Mouse (Mus musculus): Measurements from ENCODE around the gene Add2.

The Add2 gene

DNA sequence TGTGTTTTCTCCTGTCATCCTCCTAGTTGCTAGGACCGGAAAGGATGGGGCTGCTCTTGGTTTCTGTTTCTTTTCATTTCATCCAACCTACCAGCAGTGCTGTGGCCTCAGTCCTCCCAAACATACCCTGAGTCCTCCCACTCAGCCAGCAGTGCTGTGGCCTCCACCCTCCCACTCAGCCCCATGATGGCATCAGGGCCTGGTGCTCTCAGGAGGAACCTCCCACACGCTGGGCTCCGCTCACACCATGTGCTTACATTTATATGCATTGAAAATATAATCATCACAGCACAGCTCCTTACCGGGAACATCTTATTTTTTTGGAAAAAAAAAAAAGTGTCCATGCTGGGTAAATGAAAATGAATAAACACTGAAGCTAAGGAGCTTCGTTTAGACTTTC, 20.0 kb downstream of the Add2 start:
- DNase-seq (ENCODE audit: low read depth), result no peak

DNA sequence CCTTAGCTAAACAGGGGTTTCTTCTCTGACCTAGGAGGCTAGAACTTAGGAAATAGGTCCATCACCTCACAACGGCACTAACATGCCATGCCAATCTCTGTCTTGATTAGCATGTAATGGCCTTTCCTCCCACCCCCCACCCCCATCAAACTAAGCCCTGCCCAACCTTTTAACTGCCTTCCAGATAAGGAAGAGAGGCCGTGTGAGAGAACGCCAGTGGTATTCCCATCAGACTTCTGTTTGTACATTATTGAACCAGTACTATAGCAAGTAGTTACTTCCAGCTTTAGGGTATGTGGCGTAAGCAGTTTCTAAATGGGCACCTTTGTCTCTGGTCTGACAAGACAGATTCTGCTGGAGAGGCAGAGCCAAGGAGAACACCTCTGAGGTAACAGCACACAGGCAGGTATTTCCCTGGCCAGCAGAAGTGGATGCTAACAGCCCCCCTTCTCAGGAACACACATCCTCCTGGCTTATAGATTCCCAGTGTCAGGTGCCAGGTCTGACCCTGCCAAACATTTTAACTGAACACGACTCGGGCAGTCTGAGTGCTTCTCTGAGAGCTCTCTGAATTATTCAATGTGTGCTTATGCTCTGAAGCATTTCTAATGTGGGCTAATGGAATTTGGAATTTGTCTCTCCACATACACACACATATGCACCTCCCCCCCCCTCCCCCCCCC, 22.2 kb downstream of the Add2 start:
- DNase-seq (ENCODE audit: low read depth), result no peak

- DNase-seq (ENCODE audit: low read depth), result no peak
Observed at GRCm38 (mm10) chr6:86052032-86052459, 23.6 kb downstream of the Add2 start.

DNA sequence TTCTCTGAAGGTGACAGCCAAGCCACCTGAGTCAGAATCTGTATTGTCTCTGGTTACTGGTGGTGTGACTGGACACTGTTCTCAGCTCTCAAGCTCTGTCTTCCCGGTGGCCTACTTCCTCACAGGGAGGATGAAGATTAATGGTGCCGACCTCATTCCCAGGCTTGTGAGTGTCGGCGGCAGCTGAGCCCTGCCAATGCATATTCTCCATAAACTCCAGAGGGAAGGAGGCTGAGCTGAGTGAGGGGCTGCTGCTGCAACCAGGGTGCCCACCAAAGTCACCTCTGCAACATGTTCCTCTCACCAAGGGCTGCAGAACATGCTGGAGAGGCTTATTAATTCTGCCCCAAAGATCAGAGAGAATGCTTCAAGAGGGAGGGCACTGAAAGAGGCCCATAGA, 24.1 kb downstream of the Add2 start:
- no peak for DNase-seq (ENCODE audit: low read depth)

- DNase-seq (ENCODE audit: low read depth), result no peak
Observed at GRCm38 (mm10) chr6:86053099-86053498, 24.6 kb downstream of the Add2 start.

GRCm38 (mm10) chr6:86053594-86053993, 25.1 kb downstream of the Add2 start:
- DNase-seq (ENCODE audit: low read depth), result no peak

GRCm38 (mm10) chr6:86058475-86058874, 30.0 kb downstream of the Add2 start:
- peak; percentile 20 for DNase-seq (ENCODE audit: low read depth)

GRCm38 (mm10) chr6:86059151-86059853, 30.8 kb downstream of the Add2 start:
- DNase-seq (ENCODE audit: low read depth), result no peak

- DNase-seq (ENCODE audit: low read depth), result no peak
Observed at GRCm38 (mm10) chr6:86060170-86060569, 31.7 kb downstream of the Add2 start.

GRCm38 (mm10) chr6:86062226-86062625, 33.7 kb downstream of the Add2 start:
- no peak for DNase-seq (ENCODE audit: low read depth)

DNA sequence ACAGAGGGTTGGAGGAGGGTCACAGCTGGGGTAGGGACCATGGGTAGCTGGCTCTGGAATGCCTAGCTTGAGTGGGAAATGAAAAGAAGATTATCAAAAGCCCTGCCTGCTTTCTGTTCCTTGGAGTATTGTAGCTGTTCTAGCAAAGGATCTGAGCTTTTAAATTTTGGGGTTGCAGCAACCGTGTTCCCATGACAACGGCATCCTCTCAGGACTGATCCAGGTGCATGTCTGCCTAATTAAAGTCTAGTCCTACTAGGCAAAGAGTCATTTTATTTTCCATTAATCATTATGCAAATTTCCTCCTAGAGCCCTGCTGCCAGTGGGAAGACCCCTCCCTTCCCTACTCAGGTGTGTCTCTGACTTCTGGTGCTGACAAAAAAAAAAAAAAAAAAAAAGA, 34.2 kb downstream of the Add2 start:
- no peak for DNase-seq (ENCODE audit: low read depth)

- no peak for DNase-seq (ENCODE audit: low read depth)
Observed at GRCm38 (mm10) chr6:86064318-86065016, 36.0 kb downstream of the Add2 start.

- no peak for DNase-seq (ENCODE audit: low read depth)
Observed at GRCm38 (mm10) chr6:86066727-86067126, 38.2 kb downstream of the Add2 start.

DNA sequence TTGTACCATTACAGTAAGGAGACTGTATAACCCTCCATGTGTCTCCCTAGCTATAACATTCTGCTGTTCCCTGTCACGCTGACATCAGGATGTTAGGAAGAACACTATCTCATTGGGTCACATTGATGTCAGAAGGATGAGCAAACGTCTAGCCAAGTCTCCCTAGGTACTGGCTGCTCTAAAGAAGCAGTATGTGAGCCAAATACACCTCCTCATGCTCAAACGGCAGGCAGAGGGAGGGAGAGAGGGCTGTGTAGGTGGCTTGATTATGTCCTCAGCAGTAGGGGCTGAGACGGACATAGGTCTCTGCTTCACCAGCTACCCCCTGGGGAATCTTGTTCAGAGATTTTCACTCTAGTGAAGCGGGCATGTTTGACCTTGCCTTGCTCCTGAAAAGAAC, 38.7 kb downstream of the Add2 start:
- no peak for DNase-seq (ENCODE audit: low read depth)

GRCm38 (mm10) chr6:86069009-86069408, 40.5 kb downstream of the Add2 start:
- DNase-seq (ENCODE audit: low read depth), result no peak

DNA sequence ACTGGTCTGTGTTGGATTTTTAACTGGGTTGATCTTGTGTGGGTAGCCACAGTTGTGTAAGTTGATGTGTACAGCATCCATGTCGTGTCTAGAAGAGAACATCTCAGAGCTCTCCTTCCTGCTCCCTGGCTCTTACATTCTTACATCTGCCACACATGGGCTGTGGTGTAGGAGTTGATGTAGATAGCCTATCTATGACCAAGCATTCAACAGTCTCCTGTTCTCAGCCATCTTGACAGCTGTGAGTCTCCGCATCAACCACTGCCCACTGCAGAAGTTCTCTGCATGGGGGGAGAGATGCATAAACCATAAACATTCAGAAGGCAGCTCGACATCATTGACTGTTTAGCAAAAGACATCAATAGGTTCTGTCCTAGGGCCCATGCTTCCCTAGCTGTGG, 41.4 kb downstream of the Add2 start:
- DNase-seq (ENCODE audit: low read depth), result no peak

DNA sequence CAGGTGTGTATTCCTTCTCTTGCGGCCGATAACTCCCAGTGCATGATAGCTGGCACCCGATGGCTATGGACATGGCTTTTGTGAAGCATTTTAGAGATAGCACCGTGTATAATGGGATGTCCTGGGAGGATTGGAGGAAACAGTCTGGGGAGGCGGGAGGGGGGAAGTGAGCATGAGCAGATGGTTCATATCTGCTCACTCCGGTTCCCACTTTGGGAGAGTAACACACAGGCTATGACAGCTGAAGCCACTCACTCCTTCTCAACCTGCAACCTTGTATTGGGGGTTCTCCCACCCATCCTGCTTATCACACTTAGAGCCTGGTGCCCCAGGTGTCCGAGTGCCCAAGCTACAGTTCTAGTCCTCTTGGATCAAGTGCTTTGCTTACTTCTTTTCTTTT, 41.8 kb downstream of the Add2 start:
- no peak for DNase-seq (ENCODE audit: low read depth)

DNA sequence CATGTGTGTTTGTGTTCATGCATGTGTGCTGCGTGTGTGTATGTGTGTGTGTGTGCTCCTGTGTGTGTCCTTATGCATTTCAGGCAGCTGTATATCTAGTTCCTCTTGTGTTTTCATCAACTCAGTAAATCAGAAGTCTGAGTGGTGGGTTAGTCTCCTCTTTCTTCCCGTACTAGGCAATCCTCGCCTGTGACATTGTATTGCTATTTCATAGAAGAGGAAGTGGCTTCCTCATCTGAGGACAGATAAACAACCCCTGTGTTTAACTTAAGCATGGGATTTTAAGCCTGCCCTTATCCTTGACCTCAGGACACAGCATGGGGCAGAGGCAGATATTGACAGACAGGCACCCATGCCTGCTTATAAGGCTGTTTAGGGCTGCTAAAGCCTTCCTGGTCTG, 45.4 kb downstream of the Add2 start:
- DNase-seq (ENCODE audit: low read depth), result no peak

GRCm38 (mm10) chr6:86074538-86075204, 46.2 kb downstream of the Add2 start:
- no peak for DNase-seq (ENCODE audit: low read depth)

GRCm38 (mm10) chr6:86076525-86076924, 48.0 kb downstream of the Add2 start:
- DNase-seq (ENCODE audit: low read depth), result no peak

DNA sequence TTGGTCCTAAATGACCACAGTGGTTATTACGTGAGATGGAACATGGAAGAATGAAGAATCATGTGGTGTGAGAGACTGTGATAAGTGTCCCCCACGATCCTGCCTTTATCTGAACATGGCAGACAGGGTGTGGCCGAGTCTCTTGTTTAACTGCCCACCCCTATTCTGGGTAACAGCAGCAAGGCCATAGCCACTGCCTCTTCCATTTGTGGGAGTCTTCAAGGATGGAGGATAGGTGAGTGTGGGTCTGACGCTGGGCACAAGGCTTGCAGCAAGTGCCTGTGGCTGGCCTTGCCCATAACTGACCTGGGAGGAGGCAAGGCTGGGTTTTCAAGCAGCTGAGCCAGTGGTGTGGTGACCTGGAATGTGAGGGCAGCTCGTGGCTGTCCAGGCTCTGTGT, 49.4 kb downstream of the Add2 start:
- DNase-seq (ENCODE audit: low read depth), result no peak

DNA sequence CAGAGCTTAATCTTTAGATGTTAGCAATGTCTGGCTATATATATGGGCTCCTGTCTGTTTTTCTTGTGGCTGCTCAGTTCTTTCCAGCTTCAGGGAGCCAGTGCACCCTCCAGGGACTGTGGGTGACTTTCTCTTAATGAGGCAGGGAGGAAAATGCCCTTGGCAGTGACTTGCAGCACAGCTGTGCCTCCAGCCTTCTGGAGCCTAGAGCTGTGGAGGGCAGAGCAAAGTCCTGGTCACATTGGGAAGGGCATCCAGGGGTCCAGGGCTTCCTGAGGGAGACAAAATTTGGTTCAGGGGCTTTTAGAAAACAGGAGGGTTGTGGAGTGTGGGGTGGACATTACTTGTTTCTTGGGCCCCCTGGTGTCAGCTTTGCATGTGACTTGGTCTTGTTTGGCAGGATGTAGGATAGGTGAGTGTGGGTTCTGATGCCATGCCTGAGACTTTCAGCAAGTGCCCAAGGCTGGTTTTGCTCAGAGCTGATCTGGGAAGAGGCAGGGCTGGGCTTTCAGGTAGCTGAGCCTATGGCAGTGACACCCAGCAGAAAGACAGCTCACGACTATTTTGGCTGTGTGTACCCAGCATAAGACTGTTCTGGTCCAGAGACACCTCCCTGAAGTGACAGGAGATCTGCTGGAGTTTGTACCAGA, 50.0 kb downstream of the Add2 start:
- no peak for DNase-seq (ENCODE audit: low read depth)

Data from NIH3T3 (cell line).